Mouse (Mus musculus): Measurements from ENCODE around the gene Tas2r134. TPM values are rescaled to one million over a fixed set of nuclear protein-coding genes. Genes with fewer than 3 reads are reported as not detected.

Tas2r134 gene
- polyA plus RNA-seq, 1 experiment, result not detected

DNA sequence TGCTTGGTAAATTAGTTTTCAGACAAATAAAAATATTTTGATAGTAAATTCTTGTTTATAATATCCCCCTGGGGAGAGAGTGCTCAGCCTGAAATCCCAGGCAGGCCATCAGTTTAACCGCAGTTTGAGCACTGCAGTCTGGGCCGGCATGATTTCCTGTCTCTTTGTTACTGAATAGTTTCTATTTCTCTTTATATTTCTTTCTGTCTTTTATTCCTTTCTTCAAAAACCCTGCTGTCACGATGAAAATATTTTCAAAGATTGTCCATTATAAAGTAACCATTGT lies 27.2 kb upstream of the Tas2r134 start:
- TF ChIP-seq CEBPB (IDR thresholded peaks at IDR 0.05; ENCODE audit: insufficient read depth, poor library complexity, severe bottlenecking) (no peak), REST (IDR thresholded peaks at IDR 0.05; ENCODE audit: insufficient read depth, insufficient read length) (no peak)
- Histone ChIP-seq H3K27me3 (ENCODE audit: control insufficient read depth, insufficient read depth, insufficient read length) (no peaks in the 10 kb centered on the region), H3K79me2 (ENCODE audit: control insufficient read depth, insufficient read depth) (no peaks in the 10 kb centered on the region), H3K36me3 (ENCODE audit: control insufficient read depth, insufficient read depth) (no peaks in the 10 kb centered on the region), H3K4me2 (ENCODE audit: low read depth) (no peak overlapping the region), H3K4me3 (no peak overlapping the region), H3ac (ENCODE audit: control insufficient read depth, insufficient read length) (no peak overlapping the region)

- TF ChIP-seq E2F4 (IDR thresholded peaks at IDR 0.05; ENCODE audit: insufficient read depth) (no peak), CEBPB (IDR thresholded peaks at IDR 0.05; ENCODE audit: insufficient read depth, poor library complexity, severe bottlenecking) (no peak), REST (IDR thresholded peaks at IDR 0.05; ENCODE audit: insufficient read depth, insufficient read length) (no peak), USF1 (IDR thresholded peaks at IDR 0.05; ENCODE audit: low read depth) (no peak), SRF (IDR thresholded peaks at IDR 0.05; ENCODE audit: control insufficient read depth, insufficient read length, low read depth) (no peak), POLR2AphosphoS2 (IDR thresholded peaks at IDR 0.05; ENCODE audit: insufficient read length, low read depth) (no peak)
- H3ac ChIP-seq (ENCODE audit: control insufficient read depth, insufficient read length), result no peak overlapping the region
- no peak overlapping the region for H3K4me2 ChIP-seq (ENCODE audit: low read depth)
- no peak overlapping the region for H3K4me3 ChIP-seq
- H3K27me3 ChIP-seq (ENCODE audit: control insufficient read depth, insufficient read depth, insufficient read length), result no peaks in the 10 kb centered on the region
- no peaks in the 10 kb centered on the region for H3K36me3 ChIP-seq (ENCODE audit: control insufficient read depth, insufficient read depth)
- no peaks in the 10 kb centered on the region for H3K79me2 ChIP-seq (ENCODE audit: control insufficient read depth, insufficient read depth)
Observed at GRCm38 (mm10) chr2:51600873-51601272, 26.4 kb upstream of the Tas2r134 start.

GRCm38 (mm10) chr2:51610305-51610704 lies 17.0 kb upstream of the Tas2r134 start:
- Histone ChIP-seq H3K79me2 (ENCODE audit: control insufficient read depth, insufficient read depth) (no peaks in the 10 kb centered on the region), H3K27me3 (ENCODE audit: control insufficient read depth, insufficient read depth, insufficient read length) (no peaks in the 10 kb centered on the region), H3K36me3 (ENCODE audit: control insufficient read depth, insufficient read depth) (no peaks in the 10 kb centered on the region), H3ac (ENCODE audit: control insufficient read depth, insufficient read length) (no peak overlapping the region), H3K4me3 (no peak overlapping the region), H3K4me2 (ENCODE audit: low read depth) (no peak overlapping the region)
- TF ChIP-seq TCF3 (IDR thresholded peaks at IDR 0.05; ENCODE audit: insufficient read length, low read depth), result no peak
- no peak for TF ChIP-seq POLR2A (IDR thresholded peaks at IDR 0.05; ENCODE audit: insufficient read length, low read depth)
- TF ChIP-seq CEBPB (IDR thresholded peaks at IDR 0.05; ENCODE audit: insufficient read depth, poor library complexity, severe bottlenecking), result no peak
- TF ChIP-seq MYOG (IDR thresholded peaks at IDR 0.05; ENCODE audit: control insufficient read depth in 1 of 3, insufficient read depth in 1 of 3, insufficient read length in 2 of 3, low read depth in 2 of 3), result no peak
- no peak for TF ChIP-seq USF1 (IDR thresholded peaks at IDR 0.05; ENCODE audit: low read depth)
- TF ChIP-seq MYOD1 (IDR thresholded peaks at IDR 0.05; ENCODE audit: control insufficient read depth in 1 of 3, insufficient read length in 2 of 3, low read depth in 2 of 3), result no peak
- TF ChIP-seq SRF (IDR thresholded peaks at IDR 0.05; ENCODE audit: control insufficient read depth, insufficient read length, low read depth), result no peak
- TF ChIP-seq POLR2AphosphoS2 (IDR thresholded peaks at IDR 0.05; ENCODE audit: insufficient read length, low read depth), result no peak
- no peak for TF ChIP-seq TCF12 (IDR thresholded peaks at IDR 0.05; ENCODE audit: insufficient read depth, poor library complexity, severe bottlenecking)
- TF ChIP-seq MAX (IDR thresholded peaks at IDR 0.05; ENCODE audit: low read depth), result no peak
- no peak for TF ChIP-seq REST (IDR thresholded peaks at IDR 0.05; ENCODE audit: insufficient read depth, insufficient read length)
- no peak for TF ChIP-seq E2F4 (IDR thresholded peaks at IDR 0.05; ENCODE audit: insufficient read depth)

GRCm38 (mm10) chr2:51610897-51611296 lies 16.4 kb upstream of the Tas2r134 start:
- Histone ChIP-seq H3K27me3 (ENCODE audit: control insufficient read depth, insufficient read depth, insufficient read length) (no peaks in the 10 kb centered on the region), H3K79me2 (ENCODE audit: control insufficient read depth, insufficient read depth) (no peaks in the 10 kb centered on the region), H3K4me3 (no peak overlapping the region), H3K4me2 (ENCODE audit: low read depth) (no peak overlapping the region), H3K36me3 (ENCODE audit: control insufficient read depth, insufficient read depth) (no peaks in the 10 kb centered on the region), H3ac (ENCODE audit: control insufficient read depth, insufficient read length) (no peak overlapping the region)
- TF ChIP-seq SRF (IDR thresholded peaks at IDR 0.05; ENCODE audit: control insufficient read depth, insufficient read length, low read depth) (no peak), REST (IDR thresholded peaks at IDR 0.05; ENCODE audit: insufficient read depth, insufficient read length) (no peak), USF1 (IDR thresholded peaks at IDR 0.05; ENCODE audit: low read depth) (no peak), MYOG (IDR thresholded peaks at IDR 0.05; ENCODE audit: control insufficient read depth in 1 of 3, insufficient read depth in 1 of 3, insufficient read length in 2 of 3, low read depth in 2 of 3) (no peak), TCF12 (IDR thresholded peaks at IDR 0.05; ENCODE audit: insufficient read depth, poor library complexity, severe bottlenecking) (no peak), POLR2AphosphoS2 (IDR thresholded peaks at IDR 0.05; ENCODE audit: insufficient read length, low read depth) (no peak), POLR2A (IDR thresholded peaks at IDR 0.05; ENCODE audit: insufficient read length, low read depth) (no peak), E2F4 (IDR thresholded peaks at IDR 0.05; ENCODE audit: insufficient read depth) (no peak), TCF3 (IDR thresholded peaks at IDR 0.05; ENCODE audit: insufficient read length, low read depth) (no peak), MAX (IDR thresholded peaks at IDR 0.05; ENCODE audit: low read depth) (no peak), MYOD1 (IDR thresholded peaks at IDR 0.05; ENCODE audit: control insufficient read depth in 1 of 3, insufficient read length in 2 of 3, low read depth in 2 of 3) (no peak), CEBPB (IDR thresholded peaks at IDR 0.05; ENCODE audit: insufficient read depth, poor library complexity, severe bottlenecking) (no peak)

DNA sequence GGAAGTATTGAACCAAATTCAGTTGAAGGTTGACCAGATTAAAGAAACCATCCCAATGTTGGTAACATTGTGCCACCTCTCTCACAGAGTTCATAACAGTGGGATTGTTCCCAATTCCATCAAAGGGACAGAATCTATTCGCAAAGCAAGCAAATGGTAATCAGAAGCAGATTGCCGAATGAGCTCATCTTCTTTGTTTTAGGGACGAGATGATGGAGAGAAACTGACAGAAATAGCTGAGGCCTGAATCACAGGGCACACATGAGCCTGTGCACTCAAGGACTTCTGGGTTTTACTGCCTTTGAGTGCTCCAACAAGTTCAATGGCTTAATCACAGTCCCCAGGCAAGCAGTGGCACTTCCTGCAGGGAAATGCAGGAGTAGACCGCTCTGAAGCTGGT lies 13.6 kb upstream of the Tas2r134 start:
- no peak for TF ChIP-seq E2F4 (IDR thresholded peaks at IDR 0.05; ENCODE audit: insufficient read depth)
- TF ChIP-seq REST (IDR thresholded peaks at IDR 0.05; ENCODE audit: insufficient read depth, insufficient read length), result no peak
- TF ChIP-seq MAX (IDR thresholded peaks at IDR 0.05; ENCODE audit: low read depth), result no peak
- TF ChIP-seq USF1 (IDR thresholded peaks at IDR 0.05; ENCODE audit: low read depth), result no peak
- no peak for TF ChIP-seq POLR2AphosphoS2 (IDR thresholded peaks at IDR 0.05; ENCODE audit: insufficient read length, low read depth)
- TF ChIP-seq SRF (IDR thresholded peaks at IDR 0.05; ENCODE audit: control insufficient read depth, insufficient read length, low read depth), result no peak
- no peak for TF ChIP-seq TCF3 (IDR thresholded peaks at IDR 0.05; ENCODE audit: insufficient read length, low read depth)
- TF ChIP-seq TCF12 (IDR thresholded peaks at IDR 0.05; ENCODE audit: insufficient read depth, poor library complexity, severe bottlenecking), result no peak
- TF ChIP-seq MYOD1 (IDR thresholded peaks at IDR 0.05; ENCODE audit: control insufficient read depth in 1 of 3, insufficient read length in 2 of 3, low read depth in 2 of 3), result no peak
- TF ChIP-seq MYOG (IDR thresholded peaks at IDR 0.05; ENCODE audit: control insufficient read depth in 1 of 3, insufficient read depth in 1 of 3, insufficient read length in 2 of 3, low read depth in 2 of 3), result no peak
- TF ChIP-seq POLR2A (IDR thresholded peaks at IDR 0.05; ENCODE audit: insufficient read length, low read depth), result no peak
- no peaks in the 10 kb centered on the region for H3K79me2 ChIP-seq (ENCODE audit: control insufficient read depth, insufficient read depth)
- no peaks in the 10 kb centered on the region for H3K27me3 ChIP-seq (ENCODE audit: control insufficient read depth, insufficient read depth, insufficient read length)
- no peak overlapping the region for H3ac ChIP-seq (ENCODE audit: control insufficient read depth, insufficient read length)
- H3K4me3 ChIP-seq, result no peak overlapping the region
- no peaks in the 10 kb centered on the region for H3K36me3 ChIP-seq (ENCODE audit: control insufficient read depth, insufficient read depth)
- H3K4me2 ChIP-seq (ENCODE audit: low read depth), result no peak overlapping the region

Data from myocyte (in vitro differentiated cells).